Mouse (Mus musculus) liver, embryonic 14.5 days (tissue): Measurements from ENCODE around the gene Gm10024.

Experiments used
- CTCF ChIP-seq: IDR thresholded peaks from 2 replicates; pipeline ENCODE4 v1.5.1; 2016; ENCODE audit warnings: antibody characterized with exemption, low read depth, control low read depth
- EP300 ChIP-seq: IDR thresholded peaks from 2 replicates; pipeline ENCODE4 v1.6.1; 2016; ENCODE audit warnings: antibody characterized with exemption, low read depth

GRCm38 (mm10) chr10:77682994-77683393, 28.3 kb upstream of the Gm10024 start:
- TF ChIP-seq CTCF (no peak), EP300 (no peak)
